Mouse (Mus musculus): ENCODE data around the gene Vsig8. TPM values are rescaled to one million over a fixed set of nuclear protein-coding genes. Genes with fewer than 3 reads are reported as not detected.

The Vsig8 gene
- polyA plus RNA-seq, 1 experiment: 0.35 TPM

DNA sequence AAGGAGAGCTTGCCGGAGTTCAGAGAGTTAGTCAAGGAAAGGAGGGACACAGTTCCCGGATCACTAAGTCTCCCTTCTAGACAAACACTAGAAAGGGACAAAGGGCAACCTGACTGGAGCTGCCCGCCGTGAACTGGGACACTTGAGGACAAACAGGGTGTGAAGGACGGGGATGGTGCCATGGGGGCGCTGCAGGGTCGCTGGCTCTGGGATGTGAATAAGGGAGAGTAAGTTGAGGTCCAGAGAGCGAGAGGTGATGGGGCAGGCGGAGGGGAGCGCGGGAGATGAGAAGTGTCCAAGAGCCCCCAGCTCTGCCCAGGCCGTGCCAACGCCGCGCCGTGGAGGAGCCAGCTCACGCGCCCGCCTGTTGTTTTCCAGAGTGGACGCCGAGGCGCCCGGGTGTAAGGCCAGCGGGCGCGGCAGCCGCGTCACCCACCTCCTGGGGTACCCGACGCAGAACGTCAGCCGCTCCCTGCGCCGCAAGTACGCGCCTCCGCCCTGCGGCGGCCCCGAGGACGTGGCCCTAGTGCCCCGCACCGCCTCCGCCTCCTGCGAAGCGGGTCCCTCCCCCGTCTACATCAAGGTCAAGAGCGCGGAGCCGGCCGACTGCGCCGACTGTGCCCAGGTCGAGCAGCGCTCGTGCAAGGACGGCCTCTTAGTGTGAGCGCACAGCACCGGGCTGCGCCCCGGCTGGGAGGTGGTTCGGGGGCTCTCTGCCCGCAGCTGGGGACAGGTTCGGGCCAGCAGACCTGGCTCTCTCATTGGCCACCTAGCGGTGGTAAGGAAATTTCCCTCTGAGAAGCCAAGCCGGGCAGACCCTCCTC, 7.1 kb downstream of the Vsig8 start:
- Histone ChIP-seq H3K4me1 (ENCODE audit: control insufficient read depth, insufficient read depth, insufficient read length, low read length) (peaks cover 12% of the 10 kb centered on the region), H3K27me3 (ENCODE audit: control insufficient read depth, insufficient read depth, low read length) (0 out of 2 replicates have a peak, but pooled peaks cover 2% of the 10 kb centered on the region), H3K36me3 (ENCODE audit: control insufficient read depth, insufficient read depth, low read length) (no peaks in the 10 kb centered on the region), H3K27ac (ENCODE audit: insufficient read depth, low read depth, low read length) (peak overlapping the region; percentile 56), H3K4me3 (ENCODE audit: low read depth, low read length) (peak overlapping the region; percentile 74)
- TF ChIP-seq CTCF (IDR thresholded peaks at IDR 0.05; ENCODE audit: extremely low read depth, insufficient read length, insufficient replicate concordance, low read depth, low read length) (peak; percentile 67; the same call in 1 of the 2 replicates), POLR2A (IDR thresholded peaks at IDR 0.05; ENCODE audit: low read depth, low read length) (no peak; the same call in 1 of the 2 replicates)
- under 1% methylated on average over 66 of the region's 66 CpGs for WGBS

DNA sequence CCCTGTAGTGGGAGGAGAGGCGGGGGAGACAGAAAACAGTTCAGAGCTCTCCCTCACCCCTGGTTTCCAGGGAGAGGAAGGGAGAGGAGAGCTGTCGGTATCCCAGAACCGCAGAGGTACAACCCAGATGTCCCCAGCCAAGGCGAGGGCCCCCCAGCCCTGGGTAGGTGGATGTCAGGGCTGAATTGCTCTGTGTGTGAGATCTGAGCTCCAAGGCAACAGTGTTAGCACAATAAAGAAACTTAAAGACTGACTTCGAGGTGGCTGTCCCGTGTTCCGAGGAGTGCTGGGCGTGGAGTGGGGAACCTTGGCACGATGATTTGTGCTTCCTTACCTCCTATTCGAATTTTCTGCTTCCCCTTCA, 7.7 kb downstream of the Vsig8 start:
- Histone ChIP-seq H3K27me3 (ENCODE audit: control insufficient read depth, insufficient read depth, low read length) (0 out of 2 replicates have a peak, but pooled peaks cover 2% of the 10 kb centered on the region), H3K4me1 (ENCODE audit: control insufficient read depth, insufficient read depth, insufficient read length, low read length) (peaks cover 12% of the 10 kb centered on the region), H3K4me3 (ENCODE audit: low read depth, low read length) (peak overlapping the region; percentile 74), H3K36me3 (ENCODE audit: control insufficient read depth, insufficient read depth, low read length) (no peaks in the 10 kb centered on the region), H3K27ac (ENCODE audit: insufficient read depth, low read depth, low read length) (peak overlapping the region; percentile 56; the same call in 1 of the 2 replicates)
- 7% methylated on average over 10 of the region's 10 CpGs for WGBS
- TF ChIP-seq POLR2A (IDR thresholded peaks at IDR 0.05; ENCODE audit: low read depth, low read length) (no peak), CTCF (IDR thresholded peaks at IDR 0.05; ENCODE audit: extremely low read depth, insufficient read length, insufficient replicate concordance, low read depth, low read length) (no peak)

DNA sequence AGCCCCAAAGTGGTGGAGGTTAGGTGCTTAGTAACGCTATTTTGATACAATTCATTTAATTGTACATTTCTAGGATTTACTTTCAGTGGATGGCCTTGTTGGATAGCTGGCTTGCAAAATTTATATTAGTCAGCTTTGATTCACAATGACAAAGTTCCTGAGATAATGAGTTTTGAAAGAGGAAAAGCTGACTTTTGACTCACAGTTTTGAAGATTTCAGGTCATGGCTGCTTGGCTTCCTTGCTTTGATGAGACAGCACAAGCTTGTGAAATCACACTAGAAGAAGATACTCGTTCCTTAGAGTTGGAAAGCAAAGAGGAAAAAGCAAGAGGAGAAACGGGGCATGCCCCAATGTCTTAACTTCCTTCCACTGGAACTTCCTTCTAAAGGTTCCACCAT, 10.4 kb downstream of the Vsig8 start:
- WGBS: 69% methylated on average over 3 of the region's 3 CpGs
- H3K4me1 ChIP-seq (ENCODE audit: control insufficient read depth, insufficient read depth, insufficient read length, low read length): peaks cover 12% of the 10 kb centered on the region
- H3K36me3 ChIP-seq (ENCODE audit: control insufficient read depth, insufficient read depth, low read length): no peaks in the 10 kb centered on the region
- no peak overlapping the region for H3K27ac ChIP-seq (ENCODE audit: insufficient read depth, low read depth, low read length)
- 0 out of 2 replicates have a peak, but pooled peaks cover 2% of the 10 kb centered on the region for H3K27me3 ChIP-seq (ENCODE audit: control insufficient read depth, insufficient read depth, low read length)
- H3K4me3 ChIP-seq (ENCODE audit: low read depth, low read length): no peak overlapping the region
- TF ChIP-seq POLR2A (IDR thresholded peaks at IDR 0.05; ENCODE audit: low read depth, low read length) (no peak), CTCF (IDR thresholded peaks at IDR 0.05; ENCODE audit: extremely low read depth, insufficient read length, insufficient replicate concordance, low read depth, low read length) (no peak)

DNA sequence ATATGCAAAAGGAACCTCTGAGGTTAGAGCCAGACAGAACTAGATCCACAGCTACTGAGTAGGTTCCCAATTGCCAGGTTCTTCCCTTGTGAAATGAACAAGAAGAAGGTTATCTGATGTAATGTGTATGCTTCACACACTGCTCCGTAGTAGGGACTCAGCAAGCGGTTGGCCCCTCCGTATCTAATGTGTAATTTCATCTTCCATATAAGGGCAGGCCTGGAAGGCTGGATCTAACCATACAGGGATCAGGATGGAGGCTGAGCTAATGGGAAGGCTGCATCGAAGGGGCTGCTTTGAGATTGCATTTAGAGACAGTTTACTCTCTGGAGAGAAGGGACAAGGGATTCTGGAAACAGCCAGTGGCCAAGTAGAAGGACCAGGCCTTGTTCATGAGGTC, 12.0 kb downstream of the Vsig8 start:
- TF ChIP-seq POLR2A (IDR thresholded peaks at IDR 0.05; ENCODE audit: low read depth, low read length): no peak
- TF ChIP-seq CTCF (IDR thresholded peaks at IDR 0.05; ENCODE audit: extremely low read depth, insufficient read length, insufficient replicate concordance, low read depth, low read length): no peak
- Histone ChIP-seq H3K4me3 (ENCODE audit: low read depth, low read length) (no peak overlapping the region), H3K36me3 (ENCODE audit: control insufficient read depth, insufficient read depth, low read length) (no peaks in the 10 kb centered on the region), H3K27ac (ENCODE audit: insufficient read depth, low read depth, low read length) (no peak overlapping the region), H3K27me3 (ENCODE audit: control insufficient read depth, insufficient read depth, low read length) (0 out of 2 replicates have a peak, but pooled peaks cover 2% of the 10 kb centered on the region), H3K4me1 (ENCODE audit: control insufficient read depth, insufficient read depth, insufficient read length, low read length) (peaks cover 3% of the 10 kb centered on the region)
- whole genome bisulfite sequencing: 68% methylated on average over 4 of the region's 4 CpGs

DNA sequence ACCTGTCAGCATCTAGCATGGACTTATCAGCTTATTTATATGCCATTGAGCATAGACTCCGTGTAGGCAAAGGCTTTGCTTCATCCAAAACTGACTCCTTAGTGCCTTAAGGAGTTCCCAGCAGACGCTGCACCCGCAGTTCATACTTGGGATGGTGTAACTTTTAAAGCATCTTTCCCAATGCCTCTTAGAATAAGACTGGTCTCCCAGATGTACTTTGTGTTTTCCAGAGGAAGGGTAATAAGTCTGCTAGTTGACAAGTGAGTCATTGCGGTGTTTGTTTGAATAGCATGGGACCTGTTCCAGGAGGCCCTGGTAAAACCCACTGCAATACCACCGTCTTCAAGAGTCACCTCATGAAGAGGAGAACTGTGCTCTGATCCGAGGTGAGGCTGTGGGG, 24.4 kb downstream of the Vsig8 start:
- Histone ChIP-seq H3K36me3 (ENCODE audit: control insufficient read depth, insufficient read depth, low read length) (no peaks in the 10 kb centered on the region), H3K27ac (ENCODE audit: insufficient read depth, low read depth, low read length) (no peak overlapping the region)

DNA sequence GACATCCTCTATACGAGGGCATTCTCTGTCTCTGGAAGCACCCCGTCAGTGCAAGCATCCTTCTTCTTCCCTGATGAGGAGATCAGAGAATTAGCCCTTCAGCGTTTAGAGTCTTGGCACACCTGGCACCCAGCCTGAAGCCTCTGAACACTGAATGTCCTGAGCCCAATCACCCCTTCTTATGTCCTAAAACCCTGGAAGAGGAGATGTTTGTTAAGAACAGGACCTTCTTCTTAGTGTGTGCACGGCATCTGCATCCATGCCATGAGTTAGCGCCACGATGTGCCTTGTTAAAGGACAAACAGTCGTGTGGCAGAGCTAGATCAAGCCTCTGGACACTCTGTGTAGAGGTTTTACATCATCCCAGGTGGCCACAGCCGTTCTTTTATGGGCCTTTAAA, 26.7 kb downstream of the Vsig8 start:
- TF ChIP-seq POLR2A (IDR thresholded peaks at IDR 0.05; ENCODE audit: low read depth, low read length): no peak
- TF ChIP-seq CTCF (IDR thresholded peaks at IDR 0.05; ENCODE audit: extremely low read depth, insufficient read length, insufficient replicate concordance, low read depth, low read length): no peak
- H3K36me3 ChIP-seq (ENCODE audit: control insufficient read depth, insufficient read depth, low read length): no peaks in the 10 kb centered on the region
- 83% methylated on average over 8 of the region's 8 CpGs for WGBS
- H3K27me3 ChIP-seq (ENCODE audit: control insufficient read depth, insufficient read depth, low read length): no peaks in the 10 kb centered on the region; the same call in 1 of the 2 replicates
- H3K27ac ChIP-seq (ENCODE audit: insufficient read depth, low read depth, low read length): no peak overlapping the region
- no peaks in the 10 kb centered on the region for H3K4me1 ChIP-seq (ENCODE audit: control insufficient read depth, insufficient read depth, insufficient read length, low read length)
- no peak overlapping the region for H3K4me3 ChIP-seq (ENCODE audit: low read depth, low read length)

More for the DNA sequence above, 24.4 kb downstream of the Vsig8 start:
- Histone ChIP-seq H3K4me3 (ENCODE audit: low read depth, low read length) (no peak overlapping the region), H3K4me1 (ENCODE audit: control insufficient read depth, insufficient read depth, insufficient read length, low read length) (no peaks in the 10 kb centered on the region), H3K27me3 (ENCODE audit: control insufficient read depth, insufficient read depth, low read length) (0 out of 2 replicates have a peak, but pooled peaks cover 2% of the 10 kb centered on the region)
- no peak for TF ChIP-seq POLR2A (IDR thresholded peaks at IDR 0.05; ENCODE audit: low read depth, low read length)
- TF ChIP-seq CTCF (IDR thresholded peaks at IDR 0.05; ENCODE audit: extremely low read depth, insufficient read length, insufficient replicate concordance, low read depth, low read length): no peak
- 47% methylated on average over 6 of the region's 6 CpGs for WGBS

DNA sequence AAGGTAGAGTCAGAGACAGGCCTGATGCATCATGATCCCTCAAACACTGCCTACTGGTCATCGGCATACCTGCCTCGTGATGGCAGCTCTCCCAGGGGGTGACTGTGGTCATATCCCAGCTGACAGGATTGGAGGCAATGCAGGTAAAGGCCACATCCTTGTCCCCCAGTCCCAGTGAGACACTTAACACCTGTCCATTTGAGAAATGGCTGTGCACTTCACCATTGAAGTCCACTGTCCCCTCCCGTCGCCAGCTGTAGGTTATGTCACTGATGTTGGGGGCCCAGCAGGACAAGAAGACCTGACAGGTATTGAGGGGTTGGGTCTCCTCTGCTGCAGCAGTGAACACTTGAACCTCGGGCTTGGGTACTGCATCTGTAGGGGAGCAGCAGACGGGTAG, 28.5 kb downstream of the Vsig8 start:
- H3K36me3 ChIP-seq (ENCODE audit: control insufficient read depth, insufficient read depth, low read length): no peaks in the 10 kb centered on the region
- no peak for TF ChIP-seq CTCF (IDR thresholded peaks at IDR 0.05; ENCODE audit: extremely low read depth, insufficient read length, insufficient replicate concordance, low read depth, low read length)
- TF ChIP-seq POLR2A (IDR thresholded peaks at IDR 0.05; ENCODE audit: low read depth, low read length): no peak
- H3K27ac ChIP-seq (ENCODE audit: insufficient read depth, low read depth, low read length): no peak overlapping the region
- WGBS: 76% methylated on average over 6 of the region's 6 CpGs
- H3K4me3 ChIP-seq (ENCODE audit: low read depth, low read length): no peak overlapping the region
- no peaks in the 10 kb centered on the region; the same call in 1 of the 2 replicates for H3K27me3 ChIP-seq (ENCODE audit: control insufficient read depth, insufficient read depth, low read length)
- H3K4me1 ChIP-seq (ENCODE audit: control insufficient read depth, insufficient read depth, insufficient read length, low read length): no peaks in the 10 kb centered on the region

Measured in small intestine, adult 2 months (tissue).